Mouse (Mus musculus) T-helper 17 cell (primary cell): ENCODE measurements around the gene Pax4.

Experiments used
- in situ Hi-C, 2 experiments: fragments of 300-600 bp; cut with MboI, MseI; formaldehyde crosslinking; loops; 1 replicate in 1 of 2; 2 replicates in 1 of 2; pipeline ENCODE4 v1.15.1; 2025; ENCODE audit warnings: high pct_unique_total_duplicates in 2 of 2

Pax4 gene

DNA sequence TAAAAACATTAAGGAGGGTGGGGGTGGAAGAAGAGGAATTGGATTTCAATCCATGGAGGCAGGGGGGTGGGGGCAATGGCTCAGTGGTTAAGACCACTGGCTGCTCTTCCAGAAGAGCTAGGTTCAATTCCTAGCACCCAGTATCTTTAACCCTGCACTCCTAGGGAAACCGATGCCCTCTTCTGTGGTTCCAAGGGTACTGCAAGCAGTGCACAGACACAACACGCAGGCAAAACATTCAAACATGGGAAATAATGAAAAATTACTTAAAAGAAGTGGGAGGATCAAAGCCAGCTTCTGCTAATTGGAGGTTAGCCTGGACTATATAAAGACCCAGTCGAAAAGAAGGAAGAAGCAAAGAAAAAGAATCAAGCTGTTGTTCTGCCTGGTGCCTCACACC is 50.4 kb downstream of the Pax4 start:
- in situ Hi-C loops: loop anchor here (5.0 to 25.0 kb wide), 2 partner anchors 736 to 741 kb away; no protein-coding TSS in a partner anchor

DNA sequence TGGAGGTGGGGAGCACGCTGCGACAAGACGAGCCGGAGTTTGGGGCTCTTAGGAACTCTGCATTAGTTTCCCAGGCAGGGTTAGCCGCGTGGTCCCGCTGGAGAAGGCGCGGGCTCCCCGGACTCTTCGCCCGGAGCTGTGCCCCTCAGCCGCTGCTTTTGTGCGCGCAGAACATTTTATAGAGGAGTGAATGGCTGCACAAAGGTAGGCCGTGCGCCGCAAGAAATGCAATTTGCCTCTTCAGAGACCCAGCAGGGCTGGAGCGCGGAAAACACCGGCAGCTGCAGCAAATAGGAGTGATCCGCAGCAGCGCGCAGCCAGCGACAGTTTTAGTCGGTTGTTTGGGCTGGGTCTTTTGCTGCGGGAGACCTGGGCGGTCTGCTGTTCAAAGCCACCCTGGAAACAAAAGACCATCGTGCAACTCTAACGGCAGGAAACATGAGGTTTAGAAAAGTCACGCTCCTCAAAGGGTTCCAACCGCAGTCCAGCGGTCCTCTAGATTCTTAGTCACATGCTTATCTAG is 51.4 kb downstream of the Pax4 start, which contains the start of gene Zfp800:
Zfp800 (minus strand) TSS at position 325 of the 523 bp plus-strand sequence.
- in situ Hi-C loops: loop anchor here (5.0 to 25.0 kb wide), 2 partner anchors 735 to 740 kb away; no protein-coding TSS in a partner anchor

- in situ Hi-C loops: loop anchor here (5.0 to 25.0 kb wide), 2 partner anchors 735 to 740 kb away; no protein-coding TSS in a partner anchor
Observed at GRCm38 (mm10) chr6:28396853-28397457, 52.2 kb downstream of the Pax4 start.

- in situ Hi-C loops: loop anchor here (5.0 to 25.0 kb wide), 2 partner anchors 734 to 739 kb away; no protein-coding TSS in a partner anchor
Observed at GRCm38 (mm10) chr6:28396051-28396852, 52.9 kb downstream of the Pax4 start.
